Mouse (Mus musculus) liver, adult 2 months (tissue): ENCODE results near the gene Irf2.

Experiments
- CTCF ChIP-seq: fragments of 200-500 bp; IDR thresholded peaks from 2 replicates; pipeline ENCODE4 v1.5.1; 2011; ENCODE audit warnings: low read depth, low read length, control low read depth
- POLR2A ChIP-seq: fragments of 200-500 bp; IDR thresholded peaks from 2 replicates; pipeline ENCODE4 v1.6.1; 2011; ENCODE audit warnings: low read length, control low read depth; ENCODE audit not compliant: insufficient read depth; ENCODE audit errors: extremely low read depth

GRCm38 (mm10) chr8:46851560-46851959 is 112.0 kb downstream of the Irf2 start:
- TF ChIP-seq POLR2A: no peak
- TF ChIP-seq CTCF: no peak
